Mouse (Mus musculus): ENCODE measurements at regions not wholly inside any gene's neighbourhood (a gene's known extent, or its start where the extent isn't known, plus 50 kb on each side); places are given as distances from the start of the nearest gene placed in this dataset. TPM values are rescaled to one million over a fixed set of nuclear protein-coding genes. Genes with fewer than 3 reads are reported as not detected.

GRCm38 (mm10) chr8:73570599-73570998 is 217.3 kb upstream of the Large1 start:
- H3K36me3 ChIP-seq (ENCODE audit: control insufficient read depth, insufficient read depth, low read length) = no peaks in the 10 kb centered on the region
- no peak overlapping the region for H3K27ac ChIP-seq (replicated peaks; ENCODE audit: low read depth, low read length)
- TF ChIP-seq POLR2A (IDR thresholded peaks at IDR 0.05; ENCODE audit: borderline replicate concordance, extremely low read depth, insufficient read depth, insufficient read length) = no peak
- H3K4me2 ChIP-seq (replicated peaks; ENCODE audit: low read depth, low read length, severe bottlenecking) = no peak overlapping the region
- no peak overlapping the region for H3K4me3 ChIP-seq (replicated peaks; ENCODE audit: low read length)
- no peak overlapping the region for H3K9ac ChIP-seq (ENCODE audit: low read depth, low read length, severe bottlenecking)
- DNase-seq (ENCODE audit: low spot score) = no peak
- H3K4me1 ChIP-seq (ENCODE audit: control insufficient read depth, insufficient read depth, low read length) = no peaks in the 10 kb centered on the region
- no peak for ATAC-seq (ENCODE audit: low FRiP score, low read depth)
- H3K9me3 ChIP-seq (ENCODE audit: control insufficient read depth, low read length) = no peaks in the 10 kb centered on the region
- no peaks in the 10 kb centered on the region for H3K27me3 ChIP-seq (ENCODE audit: control insufficient read depth, insufficient read depth, low read length)

GRCm38 (mm10) chr8:73569963-73570362 is 216.6 kb upstream of the Large1 start:
- TF ChIP-seq POLR2A (IDR thresholded peaks at IDR 0.05; ENCODE audit: borderline replicate concordance, extremely low read depth, insufficient read depth, insufficient read length) = no peak
- H3K36me3 ChIP-seq (ENCODE audit: control insufficient read depth, insufficient read depth, low read length) = no peaks in the 10 kb centered on the region
- H3K4me2 ChIP-seq (replicated peaks; ENCODE audit: low read depth, low read length, severe bottlenecking) = no peak overlapping the region
- no peak overlapping the region for H3K4me3 ChIP-seq (replicated peaks; ENCODE audit: low read length)
- DNase-seq (ENCODE audit: low spot score) (no peak), ATAC-seq (ENCODE audit: low FRiP score, low read depth) (no peak)
- no peak overlapping the region for H3K27ac ChIP-seq (replicated peaks; ENCODE audit: low read depth, low read length)
- H3K9me3 ChIP-seq (ENCODE audit: control insufficient read depth, low read length) = no peaks in the 10 kb centered on the region
- H3K27me3 ChIP-seq (ENCODE audit: control insufficient read depth, insufficient read depth, low read length) = no peaks in the 10 kb centered on the region
- no peaks in the 10 kb centered on the region for H3K4me1 ChIP-seq (ENCODE audit: control insufficient read depth, insufficient read depth, low read length)
- H3K9ac ChIP-seq (ENCODE audit: low read depth, low read length, severe bottlenecking) = no peak overlapping the region

Small RNA genes lying in the stretch of these regions (microRNA-seq; reads per million reads assigned to microRNA genes)
- gene Gm23255 = not detected
